Mouse (Mus musculus) thymus, postnatal 14 days (tissue): ENCODE data around the gene Scgb3a1.
A peak's percentile ranks its signal among the peaks of the same experiment; 100 is the strongest.

Experiments
- DNase-seq: peaks from one replicate; pipeline ENCODE4 v3.0.0; 2021

The Scgb3a1 gene

DNA sequence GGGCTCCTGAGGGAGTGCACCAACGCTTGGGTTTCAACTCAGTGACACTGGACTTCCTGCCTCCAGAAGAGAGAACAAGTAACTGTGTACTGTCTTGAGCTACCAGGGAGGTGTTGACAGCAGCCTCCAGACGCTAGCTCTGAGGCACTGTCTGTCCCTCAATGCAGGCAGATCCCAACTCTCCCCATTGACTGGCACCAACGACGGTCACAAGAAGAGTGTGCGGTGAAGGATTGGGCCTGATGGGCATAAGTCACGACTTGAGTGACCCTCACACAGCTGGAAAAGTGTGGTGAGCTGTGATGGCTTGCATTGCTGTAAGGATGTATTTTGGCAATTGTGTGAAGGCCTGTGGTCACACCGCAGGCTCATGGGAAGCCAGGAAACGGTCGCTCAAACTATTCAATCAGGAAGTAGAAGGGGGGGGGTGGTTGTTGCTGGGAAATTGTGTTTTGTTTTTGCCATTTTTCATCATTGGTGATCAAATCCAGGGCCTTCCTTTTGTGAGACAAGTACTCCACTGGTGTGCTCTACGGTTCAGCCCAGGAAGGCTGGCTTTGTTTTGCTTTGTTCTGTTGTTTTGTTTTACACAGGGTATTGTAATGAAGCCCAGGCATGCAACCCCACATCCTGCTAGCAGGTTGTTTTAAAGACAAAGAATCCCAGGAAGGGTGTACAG lies 4.5 kb upstream of the Scgb3a1 start:
- DNase-seq, result no peak

DNA sequence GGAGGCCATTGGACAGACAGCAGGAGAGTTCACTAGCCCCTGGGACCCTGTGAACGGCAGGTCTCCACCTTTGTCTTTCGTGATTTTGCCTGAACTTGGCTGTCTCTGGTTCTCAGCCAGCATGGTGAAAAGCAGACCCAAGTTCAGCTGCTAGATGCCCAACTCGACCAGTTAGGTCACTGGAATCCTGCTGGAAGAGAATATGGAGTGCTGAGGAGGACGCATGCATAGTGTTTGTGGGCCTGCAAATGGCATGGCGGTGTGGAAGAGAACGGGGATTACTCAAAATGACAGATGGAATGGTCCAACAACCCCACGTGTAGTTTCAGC lies 4.0 kb upstream of the Scgb3a1 start:
- no peak for DNase-seq

DNA sequence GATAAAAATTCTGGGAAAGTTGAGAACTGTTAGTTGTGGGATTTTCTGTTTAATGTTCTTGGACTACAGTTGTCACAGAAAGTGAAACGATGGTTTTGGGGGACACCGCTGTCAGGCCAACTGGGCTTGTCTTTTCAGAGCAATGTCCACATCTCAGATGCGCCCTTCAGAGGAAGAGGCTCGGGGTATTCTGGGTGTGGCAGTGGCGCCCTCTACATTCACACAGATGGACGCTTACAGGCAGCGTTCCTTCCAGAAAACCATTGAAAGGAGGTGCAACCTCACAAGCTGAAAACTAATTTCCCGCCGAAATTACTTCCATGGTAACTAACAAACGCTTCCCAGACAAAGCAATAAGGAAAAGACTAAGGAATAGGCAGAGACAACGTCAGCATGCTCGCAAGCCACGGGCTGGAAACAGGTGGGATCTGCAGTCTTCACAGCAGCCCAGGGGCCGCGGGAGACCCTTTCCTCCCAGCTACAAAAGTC lies 1.1 kb upstream of the Scgb3a1 start:
- no peak for DNase-seq

DNA sequence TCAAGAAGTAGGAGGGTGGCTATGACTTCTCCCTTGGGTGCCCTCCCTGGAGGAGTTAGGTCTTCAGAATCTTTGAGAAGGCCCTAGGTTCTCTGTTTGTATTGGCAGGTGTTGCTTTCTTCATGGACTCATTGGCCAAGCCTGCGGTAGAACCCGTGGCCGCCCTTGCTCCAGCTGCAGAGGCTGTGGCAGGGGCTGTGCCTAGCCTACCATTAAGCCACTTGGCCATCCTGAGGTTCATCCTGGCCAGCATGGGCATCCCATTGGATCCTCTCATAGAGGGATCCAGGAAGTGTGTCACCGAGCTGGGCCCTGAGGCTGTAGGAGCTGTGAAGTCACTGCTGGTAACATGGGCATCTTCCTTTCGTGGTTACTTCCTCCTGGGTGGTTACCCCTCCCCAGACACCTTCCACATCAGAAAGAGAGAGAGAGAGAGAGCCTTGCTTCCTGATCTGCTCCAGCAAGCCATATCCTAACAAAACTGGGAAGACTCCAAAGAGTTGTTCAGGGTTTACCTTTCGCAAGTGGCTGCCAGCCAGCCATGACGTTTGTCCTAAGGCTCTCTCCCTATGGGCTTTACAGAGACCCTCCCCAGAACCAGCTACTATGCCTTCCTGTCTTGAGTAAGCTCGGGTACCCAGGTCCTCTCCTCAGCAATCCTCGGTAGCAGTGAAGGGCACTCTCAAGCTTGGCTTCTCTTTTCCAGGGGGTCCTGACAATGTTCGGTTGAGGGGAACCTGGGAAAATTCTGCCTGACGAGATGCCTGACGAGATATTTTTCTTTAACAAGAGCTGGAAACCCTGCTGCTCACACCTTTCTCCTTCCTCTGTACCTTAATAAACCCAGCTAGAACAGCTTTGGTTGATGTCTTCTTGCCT lies 1.1 kb downstream of the Scgb3a1 start:
- DNase-seq, result no peak

DNA sequence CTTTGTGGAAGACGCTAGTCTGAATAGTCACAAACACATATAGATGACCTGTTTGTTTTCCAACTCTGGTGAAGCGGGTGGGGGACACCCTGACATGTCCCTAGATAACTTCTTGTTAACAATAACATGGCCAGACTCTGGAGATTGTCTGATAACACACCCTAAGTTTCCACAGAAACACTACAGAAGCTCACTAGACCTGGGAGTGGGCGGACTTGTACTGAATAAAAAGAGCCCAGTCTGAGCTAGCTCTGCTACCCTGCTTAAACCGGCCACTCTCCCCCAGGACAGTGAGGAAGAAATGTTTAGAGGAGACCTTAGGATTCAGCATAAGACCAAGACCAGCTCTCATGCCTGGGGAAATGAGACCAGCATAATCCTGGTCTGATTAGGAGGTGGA lies 2.1 kb downstream of the Scgb3a1 start:
- no peak for DNase-seq

DNA sequence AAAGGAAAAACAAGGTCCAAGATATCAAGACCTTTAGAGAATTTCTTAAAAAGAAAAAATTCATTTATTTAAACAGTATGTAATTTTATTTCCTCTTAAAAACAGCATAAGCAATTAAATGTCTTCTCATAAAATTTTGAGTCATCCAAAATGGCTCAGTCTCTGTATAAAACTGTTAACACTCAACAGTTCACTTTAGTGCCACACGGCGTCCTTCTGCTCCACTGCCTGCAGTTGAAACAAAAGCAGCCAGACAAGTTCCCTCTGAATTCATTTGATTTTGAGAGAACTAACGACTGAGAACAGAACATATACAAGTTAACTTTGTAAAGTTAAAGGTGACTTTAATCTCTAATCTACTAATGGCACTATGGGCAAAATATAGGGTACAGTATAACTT lies 10.0 kb downstream of the Scgb3a1 start:
- DNase-seq, result no peak

DNA sequence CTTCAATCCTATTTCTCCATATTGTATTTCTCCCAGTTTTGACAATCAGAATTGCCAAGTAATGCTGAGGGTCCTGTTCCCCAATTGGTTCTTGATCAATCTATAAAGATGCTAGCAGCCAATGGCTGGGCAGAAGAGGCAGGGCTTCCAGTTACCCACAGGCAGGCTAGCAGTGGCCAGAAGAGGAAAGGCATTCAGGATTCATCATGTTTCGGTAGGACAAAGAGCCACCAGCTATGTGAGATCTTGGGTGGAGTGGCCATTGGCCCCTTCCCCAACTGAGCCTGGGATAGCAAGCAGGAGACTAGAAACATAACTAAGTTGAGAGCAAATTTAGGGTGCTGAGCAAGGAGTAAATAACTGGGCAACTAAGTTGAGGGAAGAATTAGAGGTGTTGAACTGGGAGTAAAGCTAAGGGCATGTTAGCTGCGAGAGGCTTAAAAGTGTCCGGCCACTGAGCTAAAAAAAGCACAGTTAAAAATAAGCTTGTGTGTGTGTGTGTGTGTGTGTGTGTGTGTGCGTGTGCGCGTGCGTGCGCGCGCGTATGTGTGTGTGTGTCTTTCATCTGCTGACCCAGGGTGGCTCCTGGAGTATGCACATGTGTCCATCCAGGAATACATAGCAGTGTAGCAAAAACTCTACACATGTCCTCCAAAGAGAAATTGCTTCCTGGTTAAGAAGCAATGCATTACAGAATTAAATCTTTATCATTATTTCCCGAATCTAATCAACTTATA lies 21.0 kb downstream of the Scgb3a1 start:
- DNase-seq, result no peak

DNA sequence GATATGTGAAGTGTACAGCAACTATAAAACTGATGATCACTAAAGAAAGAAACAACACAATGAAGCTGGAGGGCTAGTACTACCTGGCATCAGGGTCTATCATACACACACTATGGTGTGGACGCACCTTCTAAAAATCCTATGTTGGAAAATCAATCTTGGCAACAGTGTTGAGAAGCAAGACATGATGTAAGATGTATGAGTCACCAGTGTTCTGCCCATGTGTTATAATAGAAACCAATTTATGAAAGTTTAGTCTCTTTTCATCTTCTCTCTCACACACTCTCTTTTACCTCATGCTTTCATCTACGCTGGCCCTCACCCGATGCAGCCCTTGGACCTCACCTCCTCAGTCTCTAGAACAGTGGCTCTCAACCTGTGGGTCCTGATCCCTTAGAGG lies 31.6 kb downstream of the Scgb3a1 start:
- no peak for DNase-seq

DNA sequence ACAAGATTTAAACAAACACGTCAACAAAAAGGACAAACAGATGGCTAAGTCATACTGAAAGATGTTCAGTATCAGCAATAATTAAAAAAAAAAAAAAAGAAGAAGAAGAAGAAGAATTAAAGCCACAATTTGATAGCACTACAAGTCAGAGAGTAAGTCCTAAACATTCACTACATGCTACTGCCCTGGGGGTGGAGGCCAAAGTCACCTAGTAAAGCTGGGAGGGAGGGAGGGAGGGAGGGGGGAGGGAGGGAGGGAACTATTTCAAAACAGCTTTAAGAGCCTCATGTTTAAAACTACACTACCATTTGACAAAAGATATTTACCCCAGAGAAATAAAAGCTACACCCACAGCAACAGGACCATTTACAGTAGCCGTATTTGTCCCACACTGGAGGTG lies 32.3 kb downstream of the Scgb3a1 start:
- DNase-seq, result no peak

DNA sequence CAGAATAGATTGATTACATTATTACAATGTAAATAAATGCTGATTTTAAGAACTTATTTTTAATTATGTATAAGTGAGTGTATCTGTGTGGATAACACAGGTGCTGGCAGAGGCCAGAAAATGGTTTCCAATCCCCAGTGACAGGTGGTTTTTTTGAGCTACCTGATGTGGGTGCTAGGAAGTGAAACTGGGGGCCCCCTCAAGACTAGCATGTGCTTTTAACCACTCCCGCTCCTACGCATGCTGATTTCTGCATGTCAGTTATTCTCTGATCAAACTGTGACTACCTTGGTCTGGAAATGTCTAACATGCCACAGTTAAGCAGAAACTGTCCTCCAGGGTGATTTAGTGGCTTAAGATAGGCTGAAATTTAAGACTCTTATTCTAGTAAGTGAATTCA lies 33.1 kb downstream of the Scgb3a1 start:
- no peak for DNase-seq

DNA sequence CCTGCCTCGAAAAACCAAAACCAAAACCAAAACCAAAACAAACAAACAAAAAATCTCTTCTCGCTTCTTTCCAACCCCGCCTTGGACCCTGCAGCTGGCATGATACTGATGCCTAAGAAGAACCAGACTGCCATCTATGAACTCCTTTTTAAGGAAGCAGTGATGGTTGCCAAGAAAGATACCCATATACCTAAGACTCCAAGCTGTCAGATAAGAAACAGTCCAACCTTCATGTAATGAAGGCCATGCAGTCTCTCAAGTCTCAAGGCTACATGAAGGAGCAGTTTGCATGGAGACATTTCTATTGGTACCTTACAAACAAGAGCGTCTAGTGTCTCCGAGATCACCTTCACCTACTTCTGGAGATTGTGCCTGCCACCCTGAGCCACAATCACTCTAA lies 34.4 kb downstream of the Scgb3a1 start:
- DNase-seq, result no peak

DNA sequence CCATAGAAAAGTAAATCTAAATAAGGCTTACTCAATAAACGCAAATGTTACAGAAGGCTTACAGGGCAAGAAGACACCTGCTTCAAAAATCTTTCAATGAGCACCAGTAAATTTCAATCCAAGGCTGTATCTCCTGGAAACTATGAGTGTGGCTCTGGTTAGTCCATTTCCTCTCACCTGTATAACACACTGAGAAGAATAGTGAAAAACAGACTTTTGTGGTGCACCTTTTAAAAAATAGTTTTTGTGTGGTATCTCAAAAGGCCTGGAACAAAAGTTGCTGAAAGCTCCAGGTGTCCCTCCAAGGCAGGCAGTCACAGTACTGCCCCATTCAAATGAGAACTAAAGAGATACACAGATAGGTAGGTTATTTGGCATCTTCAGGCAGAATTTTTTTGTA lies 35.7 kb downstream of the Scgb3a1 start:
- DNase-seq, result no peak

DNA sequence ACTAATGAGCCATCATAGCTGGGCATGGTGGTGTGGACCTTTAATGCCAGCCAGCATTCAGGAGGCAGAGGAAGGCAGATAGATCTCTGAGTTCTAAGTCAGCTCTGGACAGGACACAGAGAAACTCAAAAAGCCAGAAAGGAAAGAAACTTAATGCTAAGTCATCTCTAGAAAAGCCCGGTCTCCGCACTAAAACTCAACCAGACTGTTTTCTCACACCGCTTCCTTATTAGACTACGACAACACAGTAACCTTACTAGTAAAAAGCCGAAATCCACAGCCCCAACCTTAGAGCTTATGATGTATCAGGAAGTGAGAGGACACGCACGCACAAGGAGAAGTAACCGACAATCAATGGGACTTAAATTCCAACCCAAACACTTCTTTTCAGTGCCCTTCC lies 38.6 kb downstream of the Scgb3a1 start:
- DNase-seq, result no peak

DNA sequence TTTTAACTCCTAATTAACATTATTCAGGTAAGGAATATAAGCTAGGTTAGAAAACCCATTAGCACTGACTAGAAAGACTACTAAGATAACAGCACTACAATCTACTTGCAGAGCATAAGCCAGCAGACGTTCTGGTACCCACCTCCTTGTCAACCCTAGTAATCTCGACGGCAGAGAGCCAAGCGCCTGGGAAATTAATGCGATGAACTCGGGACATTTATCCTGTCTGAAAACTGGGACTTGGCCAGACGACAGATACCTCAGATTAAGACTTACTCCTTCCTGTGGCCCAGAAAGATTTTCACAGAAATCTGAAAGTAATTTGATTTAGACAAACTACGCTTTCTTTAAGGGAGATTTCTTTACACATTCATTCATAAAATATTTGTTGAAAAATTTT lies 41.4 kb downstream of the Scgb3a1 start:
- no peak for DNase-seq

DNA sequence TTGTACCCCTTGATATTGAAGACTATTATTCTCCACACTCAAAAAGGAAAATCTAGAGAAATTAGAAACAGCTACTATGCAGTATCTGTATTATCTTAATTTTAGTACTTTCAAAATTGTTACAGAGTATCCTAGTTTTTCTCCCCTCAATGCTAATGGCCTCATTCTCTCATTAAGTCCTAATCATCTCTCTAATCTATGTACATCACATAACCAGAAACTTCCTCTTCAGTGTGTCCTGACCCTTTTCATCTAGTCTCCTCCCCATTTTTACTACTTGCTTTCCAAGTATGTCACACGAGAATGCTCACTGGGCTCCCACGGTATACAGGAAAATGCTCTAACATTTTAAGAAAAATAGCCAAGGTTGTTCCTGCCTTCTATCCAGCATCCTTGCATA lies 44.4 kb downstream of the Scgb3a1 start:
- DNase-seq, result no peak

DNA sequence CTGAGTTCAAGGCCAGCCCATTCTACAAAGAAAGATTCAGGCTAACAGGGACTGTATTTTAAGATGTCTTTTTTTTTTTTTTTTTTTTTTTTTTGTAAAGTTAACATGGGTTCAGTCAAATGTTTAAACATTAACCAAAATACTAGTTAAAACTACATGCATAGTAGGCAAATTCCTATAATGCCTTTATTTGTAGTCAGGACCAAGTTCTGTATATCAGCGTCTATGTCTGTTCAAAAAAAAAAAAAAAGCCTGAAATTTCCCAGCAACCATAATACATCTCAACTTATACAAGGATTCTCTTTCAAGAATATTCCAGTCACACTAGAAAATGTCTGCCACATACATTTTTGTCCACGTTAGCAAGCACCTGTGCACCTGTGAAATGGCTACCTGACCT lies 47.3 kb downstream of the Scgb3a1 start:
- DNase-seq, result no peak

DNA sequence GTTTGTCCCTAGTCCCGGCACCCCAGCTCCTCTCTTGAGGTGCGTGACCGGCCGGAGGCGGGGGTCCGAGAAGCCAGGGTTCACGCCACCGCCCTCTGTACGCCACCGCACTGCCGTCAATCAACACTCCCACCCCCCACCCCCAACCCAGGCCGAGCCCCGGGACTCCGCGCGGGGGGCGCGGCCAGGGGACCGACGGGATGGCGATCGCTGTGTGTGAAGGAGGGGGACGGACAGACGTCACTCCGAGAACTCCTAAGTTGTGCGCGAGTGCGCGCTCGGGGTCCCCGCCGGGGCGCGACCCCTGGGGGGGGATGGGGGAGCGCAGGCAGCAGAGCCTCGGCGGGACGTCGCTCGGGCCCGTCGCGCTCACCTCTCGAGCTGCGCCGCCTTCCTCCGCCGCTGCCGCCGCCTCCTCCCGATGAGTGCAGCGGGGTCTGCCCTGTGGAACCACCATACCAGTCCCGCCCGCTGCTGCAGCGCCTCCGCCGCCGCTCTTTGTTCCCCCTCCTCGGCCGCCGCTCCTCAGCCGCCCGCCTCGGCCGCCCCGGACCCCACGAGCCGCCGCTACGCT lies 48.7 kb downstream of the Scgb3a1 start:
- peak; percentile 84 for DNase-seq

DNA sequence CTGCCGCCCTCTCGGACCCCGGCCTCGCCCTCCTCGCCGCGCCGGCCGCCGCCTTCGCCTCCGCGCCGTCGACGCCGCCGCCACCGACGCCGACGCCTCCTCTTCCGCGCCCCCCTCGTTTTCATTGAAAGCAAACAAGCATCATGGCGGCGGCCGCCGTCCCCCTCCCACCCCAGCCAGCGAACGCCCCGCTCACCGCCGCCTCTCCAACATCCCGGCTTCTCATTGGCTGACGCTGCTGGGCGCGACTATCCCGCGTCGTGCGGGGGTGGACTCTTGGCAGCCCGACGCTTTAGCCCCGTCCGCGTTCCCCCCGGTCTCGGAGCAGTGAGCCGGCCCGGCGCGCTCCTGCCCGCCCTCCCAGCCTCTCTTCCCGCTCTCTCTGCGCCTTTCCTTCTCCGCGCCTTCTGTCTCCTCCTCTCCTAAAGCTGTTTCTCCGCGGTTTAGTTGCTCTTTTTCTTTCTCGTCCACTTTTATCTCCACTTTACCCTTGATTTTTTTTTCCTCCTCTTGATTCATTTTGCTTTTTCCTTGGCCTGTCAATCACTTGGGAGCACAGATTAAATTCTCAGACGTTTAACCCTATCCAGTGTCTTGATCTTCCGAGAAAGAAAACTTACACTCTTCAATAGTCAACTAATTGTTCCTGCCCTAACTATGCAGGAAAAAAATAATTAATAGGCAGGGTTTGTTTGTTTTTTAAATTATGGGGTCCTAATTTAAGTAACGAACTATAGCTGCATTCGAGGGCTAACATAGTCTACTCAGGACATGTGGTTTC lies 49.3 kb downstream of the Scgb3a1 start, which contains the start of gene Cnot6:
Cnot6 (minus strand) TSS at position 169 of the 781 bp plus-strand sequence.
- DNase-seq, result peak; percentile 99

DNA sequence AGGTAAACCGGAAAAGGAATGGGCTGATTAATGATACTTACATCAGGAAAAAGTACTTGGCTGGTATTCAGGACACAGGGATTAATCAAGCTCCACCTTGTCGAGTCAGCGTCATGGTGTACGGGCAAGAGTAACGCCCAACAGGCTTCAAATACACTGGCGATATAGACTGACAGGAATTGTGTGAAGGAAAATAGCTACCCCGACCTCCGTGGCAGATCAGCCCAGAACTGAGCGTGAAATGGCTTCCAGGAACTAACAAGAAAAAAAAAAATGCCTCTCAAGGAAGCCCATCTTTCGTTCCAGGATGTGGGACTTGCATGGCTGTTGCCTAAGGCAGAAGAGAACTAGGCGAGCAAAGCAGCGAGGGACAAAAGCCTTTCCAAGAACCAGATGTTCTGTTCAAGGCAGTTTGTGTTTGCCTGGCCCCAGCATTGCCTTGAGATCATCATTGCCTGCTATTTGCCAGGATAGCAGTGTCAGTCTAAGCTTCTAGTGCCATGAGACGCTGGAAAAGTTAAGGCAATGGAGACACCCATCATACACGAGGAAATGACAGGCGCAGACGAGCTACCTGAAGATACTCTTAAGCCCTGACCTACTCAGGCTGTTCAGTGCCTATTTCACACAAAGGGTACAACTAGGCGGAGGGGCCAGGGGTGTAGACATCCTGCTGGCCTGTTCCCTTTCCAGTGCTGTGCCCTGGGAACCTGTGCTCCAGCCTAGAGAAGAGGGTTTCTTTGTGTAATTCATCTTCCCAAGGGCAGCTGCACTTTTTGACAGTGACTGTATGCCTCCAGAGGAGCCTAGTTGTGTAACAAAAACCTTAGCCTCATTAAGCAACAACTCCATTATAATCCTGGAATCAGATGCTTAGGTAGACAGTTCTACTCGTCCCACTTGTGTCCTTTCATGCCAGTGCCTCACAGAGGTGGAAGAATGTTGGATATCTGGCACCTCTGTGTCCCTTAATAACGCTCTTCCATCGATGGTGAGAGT lies 50.2 kb downstream of the Scgb3a1 start:
- DNase-seq, result peak; percentile 31
